Mouse (Mus musculus) frontal cortex, adult (tissue): ENCODE data around the gene Ppp1r9b.

ENCODE experiments used
- ATAC-seq: cut with Nextera tagmentation; 2 replicates; pipeline ENCODE4 v1.9.2; 2017; ENCODE audit warnings: mild to moderate bottlenecking, moderate library complexity, mixed read lengths; ENCODE audit not compliant: low TSS enrichment

Ppp1r9b gene

GRCm38 (mm10) chr11:95044185-95044870, 53.5 kb downstream of the Ppp1r9b start:
- no peak for ATAC-seq

DNA sequence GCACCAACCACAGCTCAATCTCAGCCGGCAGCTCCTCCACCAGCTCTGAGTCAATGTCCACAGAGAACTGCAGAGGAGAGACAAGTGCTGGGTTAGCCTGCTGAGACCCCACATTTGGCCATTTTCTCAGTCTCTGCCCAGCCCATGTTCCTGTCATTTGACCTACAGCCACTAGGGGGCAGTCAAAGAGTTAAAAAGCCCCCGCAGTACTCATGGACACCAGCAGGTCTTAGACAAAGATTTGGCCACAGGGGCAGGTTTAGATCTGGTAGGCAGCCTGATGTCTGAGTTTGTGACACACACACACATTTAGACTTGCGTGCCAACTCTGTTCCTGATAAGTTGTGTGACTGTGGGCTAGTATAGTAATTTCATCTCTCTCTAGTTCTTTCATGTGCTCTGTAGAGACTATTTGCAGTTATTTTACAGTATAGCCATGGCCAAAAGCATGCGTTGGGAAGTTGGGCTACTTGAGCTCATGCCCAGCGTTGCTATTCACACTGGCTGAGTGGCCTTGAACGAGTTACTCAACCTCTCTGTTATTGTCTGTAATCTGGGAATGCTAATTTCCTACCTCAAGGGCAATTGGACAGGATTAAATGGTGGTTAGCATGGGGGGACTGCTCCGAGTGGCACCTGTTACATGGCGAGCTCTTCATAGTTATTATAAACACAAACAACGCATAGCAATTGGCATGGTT, 56.3 kb downstream of the Ppp1r9b start:
- peak; percentile 67; the same call in 1 of the 2 replicates for ATAC-seq

DNA sequence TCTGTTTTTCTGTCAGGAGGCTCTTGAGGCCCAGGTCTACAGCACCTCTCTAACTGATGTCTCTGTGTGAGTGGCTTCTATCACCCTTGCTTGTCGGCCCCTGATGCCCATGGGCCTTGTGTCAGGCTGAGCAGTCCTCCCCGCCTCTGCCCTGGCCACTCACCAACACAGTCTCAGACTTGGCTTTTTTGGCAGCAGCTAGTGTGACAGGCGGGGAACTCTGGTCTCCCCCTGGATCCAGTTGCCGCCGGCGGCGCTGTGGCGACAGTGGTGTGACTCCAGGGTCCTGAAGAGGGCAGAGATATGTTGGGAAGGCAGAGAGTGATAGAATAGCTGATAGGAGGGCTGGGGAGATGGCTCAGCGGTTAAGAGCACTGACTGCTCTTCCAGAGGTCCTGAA, 62.2 kb downstream of the Ppp1r9b start:
- no peak for ATAC-seq
